Mouse (Mus musculus) left cerebral cortex, postnatal 14 days (tissue): ENCODE results near the gene Olfr1176. TPM values are rescaled to one million over a fixed set of nuclear protein-coding genes. Genes with fewer than 3 reads are reported as not detected.

Source experiments
- DNase-seq, 2 experiments: peaks; one replicate each; pipeline ENCODE4 v3.0.0; 2021 to 2022; ENCODE audit warnings: low spot score in 2 of 2, mixed read lengths in 1 of 2
- intact Hi-C: fragments of 180-260 bp; cut with DNase I; formaldehyde crosslinking; loops from one replicate; pipeline ENCODE4 v1.15.1; 2025
- long read RNA-seq, 2 experiments: library from polyadenylated mRNA; stranded (forward); transcript quantifications; one replicate each; pipeline ENCODE4 v2.0.0; 2021
- total RNA-seq, 2 experiments: library from RNA; stranded (reverse); gene quantifications; 2 replicates each; pipeline ENCODE4 v1.2.3; 2021

The Olfr1176 gene
- not detected for total RNA-seq
- long read RNA-seq, experiment 1 = 0 reads
- long read RNA-seq, experiment 2 = 0 reads

GRCm38 (mm10) chr2:88336421-88336820 is at the start of gene Olfr1176:
TSS of gene Olfr1176 (plus strand) at chr2:88336721.
- intact Hi-C loops = no loop called here
- no peak for DNase-seq

- DNase-seq = no peak
- intact Hi-C loops = no loop called here
These were observed 21.5 kb upstream of the Olfr1176 start, which contains the start of gene Olfr1174-ps for GRCm38 (mm10) chr2:88315035-88315434. TSS of gene Olfr1174-ps (minus strand) at chr2:88315135.

- DNase-seq = no peak
- intact Hi-C loops = no loop called here
These were observed 9.4 kb upstream of the Olfr1176 start, which contains the start of gene Olfr1175-ps for GRCm38 (mm10) chr2:88327115-88327514. TSS of gene Olfr1175-ps (minus strand) at chr2:88327215.

GRCm38 (mm10) chr2:88346392-88346791 is 9.9 kb downstream of the Olfr1176 start, which contains the start of gene Olfr1177-ps:
TSS of gene Olfr1177-ps (minus strand) at chr2:88346492.
- intact Hi-C loops = no loop called here

GRCm38 (mm10) chr2:88356304-88356703 is 19.8 kb downstream of the Olfr1176 start:
- DNase-seq = peak; percentile 6 to 22

More at GRCm38 (mm10) chr2:88346392-88346791, 9.9 kb downstream of the Olfr1176 start, which contains the start of gene Olfr1177-ps:
- DNase-seq = no peak

GRCm38 (mm10) chr2:88386762-88387161 is 50.2 kb downstream of the Olfr1176 start, which contains the start of gene Olfr1178:
TSS of gene Olfr1178 (plus strand) at chr2:88387062.
- intact Hi-C loops = no loop called here
- no peak for DNase-seq

More at GRCm38 (mm10) chr2:88356304-88356703, 19.8 kb downstream of the Olfr1176 start:
- intact Hi-C loops = no loop called here

Other genes starting within 250 kb of the Olfr1176 start
- gene Olfr1164, start 242.8 kb upstream of the Olfr1176 start, total RNA-seq = not detected
- not detected for gene Olfr1166, start 208.4 kb upstream of the Olfr1176 start, total RNA-seq
- gene Olfr1167, start 181.5 kb upstream of the Olfr1176 start, total RNA-seq = not detected
- gene Olfr1168, start 154.8 kb upstream of the Olfr1176 start, total RNA-seq = not detected
- not detected for gene Olfr1170, start 108.4 kb upstream of the Olfr1176 start, total RNA-seq
- gene Olfr1173, start 56.8 kb upstream of the Olfr1176 start, total RNA-seq = not detected
- not detected for gene Olfr1174-ps, start 21.6 kb upstream of the Olfr1176 start, total RNA-seq
- not detected for gene Olfr1175-ps, start 9.5 kb upstream of the Olfr1176 start, total RNA-seq
- gene Olfr1177-ps, start 9.8 kb downstream of the Olfr1176 start, total RNA-seq = not detected
- not detected for gene Olfr1178, start 50.3 kb downstream of the Olfr1176 start, total RNA-seq
- not detected for gene Olfr1179, start 69.7 kb downstream of the Olfr1176 start, total RNA-seq
- not detected for gene Olfr1180, start 82.4 kb downstream of the Olfr1176 start, total RNA-seq
- gene Olfr1181, start 89.5 kb downstream of the Olfr1176 start, total RNA-seq = not detected
- not detected for gene Gm13757, start 112.4 kb downstream of the Olfr1176 start, total RNA-seq
- gene Olfr1183, start 118.1 kb downstream of the Olfr1176 start, total RNA-seq = not detected
- not detected for gene Olfr1184, start 146.9 kb downstream of the Olfr1176 start, total RNA-seq
- gene Olfr1185-ps1, start 156.6 kb downstream of the Olfr1176 start, total RNA-seq = not detected
- gene Olfr1186, start 181.8 kb downstream of the Olfr1176 start, total RNA-seq = not detected
- gene Olfr1188, start 220.2 kb downstream of the Olfr1176 start, total RNA-seq = not detected
- gene Olfr1189, start 249.7 kb downstream of the Olfr1176 start, total RNA-seq = not detected